Mouse (Mus musculus): ENCODE data around the gene Hrh1. TPM values are rescaled to one million over a fixed set of nuclear protein-coding genes. Genes with fewer than 3 reads are reported as not detected.

Gene Hrh1
- polyA plus RNA-seq, 1 experiment from 2014 or later = 0.05 TPM

GRCm38 (mm10) chr6:114440302-114440701 lies 42.6 kb downstream of the Hrh1 start:
- Histone ChIP-seq H3K9ac (no peak overlapping the region), H3K9me3 (peaks cover 5% of the 10 kb centered on the region; the same call in 1 of the 2 replicates), H3K4me2 (no peak overlapping the region), H3K27me3 (no peaks in the 10 kb centered on the region), H3K36me3 (no peaks in the 10 kb centered on the region), H3K27ac (no peak overlapping the region), H3K4me3 (no peak overlapping the region), H3K4me1 (no peaks in the 10 kb centered on the region)
- 39% methylated on average over 2 of the region's 2 CpGs for WGBS
- no peak for ATAC-seq (ENCODE audit: borderline replicate concordance, extremely low read depth, low FRiP score, low TSS enrichment)

- no peak for ATAC-seq (ENCODE audit: borderline replicate concordance, extremely low read depth, low FRiP score, low TSS enrichment)
- H3K27ac ChIP-seq = no peak overlapping the region
- H3K27me3 ChIP-seq = no peaks in the 10 kb centered on the region
- no peaks in the 10 kb centered on the region for H3K36me3 ChIP-seq
- WGBS = 60% methylated on average over 10 of the region's 10 CpGs
- no peaks in the 10 kb centered on the region for H3K4me1 ChIP-seq
- no peak overlapping the region for H3K4me3 ChIP-seq
- H3K9ac ChIP-seq = no peak overlapping the region
- H3K9me3 ChIP-seq = peaks cover 5% of the 10 kb centered on the region; the same call in 1 of the 2 replicates
- H3K4me2 ChIP-seq = no peak overlapping the region
Measured at GRCm38 (mm10) chr6:114440788-114441453, 43.2 kb downstream of the Hrh1 start.

- ATAC-seq (ENCODE audit: borderline replicate concordance, extremely low read depth, low FRiP score, low TSS enrichment) = no peak
- no peak overlapping the region for H3K9ac ChIP-seq
- H3K4me1 ChIP-seq = no peaks in the 10 kb centered on the region
- H3K4me3 ChIP-seq = no peak overlapping the region
- H3K9me3 ChIP-seq = peaks cover 5% of the 10 kb centered on the region; the same call in 1 of the 2 replicates
- no peaks in the 10 kb centered on the region for H3K36me3 ChIP-seq
- H3K27ac ChIP-seq = no peak overlapping the region
- WGBS = 76% methylated on average over 1 of the region's 1 CpGs
- H3K27me3 ChIP-seq = no peaks in the 10 kb centered on the region
- H3K4me2 ChIP-seq = no peak overlapping the region
Measured at GRCm38 (mm10) chr6:114444247-114444844, 46.6 kb downstream of the Hrh1 start.

- WGBS = 40% methylated on average over 3 of the region's 3 CpGs
- Histone ChIP-seq H3K4me3 (no peak overlapping the region), H3K36me3 (no peaks in the 10 kb centered on the region)
Measured at GRCm38 (mm10) chr6:114444976-114445375, 47.2 kb downstream of the Hrh1 start.

GRCm38 (mm10) chr6:114448888-114449287 lies 51.2 kb downstream of the Hrh1 start:
- no peaks in the 10 kb centered on the region for H3K27me3 ChIP-seq
- H3K4me1 ChIP-seq = no peaks in the 10 kb centered on the region
- H3K9ac ChIP-seq = no peak overlapping the region
- no peaks in the 10 kb centered on the region for H3K9me3 ChIP-seq
- no peaks in the 10 kb centered on the region for H3K36me3 ChIP-seq
- WGBS = 71% methylated on average over 9 of the region's 9 CpGs
- H3K4me3 ChIP-seq = no peak overlapping the region
- no peak overlapping the region for H3K4me2 ChIP-seq
- no peak overlapping the region for H3K27ac ChIP-seq
- no peak for ATAC-seq (ENCODE audit: borderline replicate concordance, extremely low read depth, low FRiP score, low TSS enrichment)

More at GRCm38 (mm10) chr6:114444976-114445375, 47.2 kb downstream of the Hrh1 start:
- Histone ChIP-seq H3K27me3 (no peaks in the 10 kb centered on the region), H3K9ac (no peak overlapping the region), H3K4me2 (no peak overlapping the region), H3K9me3 (no peaks in the 10 kb centered on the region), H3K27ac (no peak overlapping the region), H3K4me1 (no peaks in the 10 kb centered on the region)
- ATAC-seq (ENCODE audit: borderline replicate concordance, extremely low read depth, low FRiP score, low TSS enrichment) = no peak

GRCm38 (mm10) chr6:114455267-114455666 lies 57.5 kb downstream of the Hrh1 start:
- H3K9me3 ChIP-seq = no peaks in the 10 kb centered on the region
- no peak overlapping the region for H3K27ac ChIP-seq
- H3K4me1 ChIP-seq = no peaks in the 10 kb centered on the region
- no peak overlapping the region for H3K9ac ChIP-seq
- no peak for ATAC-seq (ENCODE audit: borderline replicate concordance, extremely low read depth, low FRiP score, low TSS enrichment)
- H3K27me3 ChIP-seq = no peaks in the 10 kb centered on the region
- no peak overlapping the region for H3K4me2 ChIP-seq
- no peak overlapping the region for H3K4me3 ChIP-seq
- no peaks in the 10 kb centered on the region for H3K36me3 ChIP-seq
- WGBS = 82% methylated on average over 4 of the region's 4 CpGs

GRCm38 (mm10) chr6:114456255-114457042 lies 58.7 kb downstream of the Hrh1 start:
- H3K4me1 ChIP-seq = no peaks in the 10 kb centered on the region
- H3K27me3 ChIP-seq = no peaks in the 10 kb centered on the region
- H3K4me3 ChIP-seq = no peak overlapping the region
- WGBS = 52% methylated on average over 12 of the region's 12 CpGs
- H3K9ac ChIP-seq = no peak overlapping the region
- H3K36me3 ChIP-seq = no peaks in the 10 kb centered on the region
- no peak for ATAC-seq (ENCODE audit: borderline replicate concordance, extremely low read depth, low FRiP score, low TSS enrichment)
- no peak overlapping the region for H3K27ac ChIP-seq
- H3K4me2 ChIP-seq = no peak overlapping the region
- no peaks in the 10 kb centered on the region for H3K9me3 ChIP-seq

GRCm38 (mm10) chr6:114457299-114457698 lies 59.6 kb downstream of the Hrh1 start:
- Histone ChIP-seq H3K4me1 (no peaks in the 10 kb centered on the region), H3K27me3 (no peaks in the 10 kb centered on the region), H3K27ac (no peak overlapping the region), H3K36me3 (no peaks in the 10 kb centered on the region), H3K9ac (no peak overlapping the region), H3K4me2 (no peak overlapping the region), H3K9me3 (no peaks in the 10 kb centered on the region), H3K4me3 (no peak overlapping the region)
- ATAC-seq (ENCODE audit: borderline replicate concordance, extremely low read depth, low FRiP score, low TSS enrichment) = no peak
- whole genome bisulfite sequencing = 95% methylated on average over 3 of the region's 3 CpGs

GRCm38 (mm10) chr6:114458191-114458590 lies 60.5 kb downstream of the Hrh1 start:
- H3K9me3 ChIP-seq = no peaks in the 10 kb centered on the region
- WGBS = 70% methylated on average over 5 of the region's 5 CpGs
- no peak for ATAC-seq (ENCODE audit: borderline replicate concordance, extremely low read depth, low FRiP score, low TSS enrichment)

GRCm38 (mm10) chr6:114459969-114460368 lies 62.2 kb downstream of the Hrh1 start:
- Histone ChIP-seq H3K4me2 (no peak overlapping the region), H3K27me3 (no peaks in the 10 kb centered on the region; the same call in 1 of the 2 replicates), H3K9ac (no peak overlapping the region), H3K4me1 (no peaks in the 10 kb centered on the region), H3K36me3 (no peaks in the 10 kb centered on the region), H3K27ac (no peak overlapping the region), H3K9me3 (no peaks in the 10 kb centered on the region), H3K4me3 (no peak overlapping the region)
- 88% methylated on average over 2 of the region's 2 CpGs for WGBS
- no peak for ATAC-seq (ENCODE audit: borderline replicate concordance, extremely low read depth, low FRiP score, low TSS enrichment)

More at GRCm38 (mm10) chr6:114458191-114458590, 60.5 kb downstream of the Hrh1 start:
- H3K4me1 ChIP-seq = no peaks in the 10 kb centered on the region
- H3K4me3 ChIP-seq = no peak overlapping the region
- no peak overlapping the region for H3K27ac ChIP-seq
- no peaks in the 10 kb centered on the region for H3K27me3 ChIP-seq
- no peak overlapping the region for H3K4me2 ChIP-seq
- no peak overlapping the region for H3K9ac ChIP-seq
- no peaks in the 10 kb centered on the region for H3K36me3 ChIP-seq

- no peak for ATAC-seq (ENCODE audit: borderline replicate concordance, extremely low read depth, low FRiP score, low TSS enrichment)
- no peak overlapping the region for H3K27ac ChIP-seq
- no peak overlapping the region for H3K4me3 ChIP-seq
- no peaks in the 10 kb centered on the region for H3K4me1 ChIP-seq
- no peaks in the 10 kb centered on the region for H3K9me3 ChIP-seq
- no peaks in the 10 kb centered on the region for H3K36me3 ChIP-seq
- no peak overlapping the region for H3K9ac ChIP-seq
- no peaks in the 10 kb centered on the region; the same call in 1 of the 2 replicates for H3K27me3 ChIP-seq
- H3K4me2 ChIP-seq = no peak overlapping the region
Measured at GRCm38 (mm10) chr6:114461536-114461935, 63.8 kb downstream of the Hrh1 start.

GRCm38 (mm10) chr6:114462747-114463146 lies 65.0 kb downstream of the Hrh1 start:
- Histone ChIP-seq H3K36me3 (no peaks in the 10 kb centered on the region), H3K9ac (no peak overlapping the region), H3K9me3 (no peaks in the 10 kb centered on the region), H3K4me3 (no peak overlapping the region), H3K4me1 (no peaks in the 10 kb centered on the region), H3K27ac (no peak overlapping the region), H3K4me2 (no peak overlapping the region), H3K27me3 (no peaks in the 10 kb centered on the region; the same call in 1 of the 2 replicates)
- WGBS = 20% methylated on average over 4 of the region's 4 CpGs
- no peak for ATAC-seq (ENCODE audit: borderline replicate concordance, extremely low read depth, low FRiP score, low TSS enrichment)

All from lung, embryonic 15.5 days (tissue).